Comparison of ENCODE assay signal across 18 mouse cellular contexts in the genomic region with DNA sequence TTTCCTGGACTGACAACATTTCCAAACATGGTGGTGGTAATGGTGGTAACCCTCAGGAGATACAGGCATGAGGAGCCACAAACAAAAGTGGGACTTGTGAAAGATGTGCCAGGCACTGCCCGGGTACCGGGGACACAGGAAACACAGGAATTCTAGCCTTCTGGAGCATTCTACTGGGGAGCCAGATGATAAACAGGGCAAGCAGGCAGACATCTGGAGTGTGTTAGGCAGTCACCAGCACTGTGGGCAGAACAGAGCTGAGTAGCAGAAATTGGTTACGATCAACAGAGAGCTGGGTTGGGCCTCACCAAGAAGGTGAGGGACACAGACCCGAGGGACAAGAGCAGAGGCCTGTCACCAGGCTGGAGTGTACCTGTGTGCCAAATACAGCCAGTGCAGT. TPM values are rescaled to one million over a fixed set of nuclear protein-coding genes. Genes with fewer than 3 reads are reported as not detected.
DNase-seq lines count a peak whose midpoint lies in the region; ATAC-seq lines count a peak whose summit lies in the region.
"Had no signal": no experiment of that assay in that cellular context is flagged by ENCODE, and none has a peak within 500 bp of the region (broad histone marks: within the 10 kb centered on the region; RNA-seq: fewer than 3 reads in every experiment).

No protein-coding gene starts in this region.

- H3K9ac ChIP-seq in heart, embryonic 13.5 days = peak overlapping the region; percentile 47
- H3K9ac ChIP-seq in embryonic facial prominence, embryonic 14.5 days (ENCODE audit: low read depth, low read length) = no peak overlapping the region
- H3K9ac ChIP-seq in limb, embryonic 15.5 days = no peak overlapping the region
- H3K9ac ChIP-seq: forebrain, embryonic 12.5 days; liver, embryonic 15.5 days had no signal

- H3K4me1 ChIP-seq in heart, embryonic 13.5 days = peaks cover 24% of the 10 kb centered on the region
- H3K4me1 ChIP-seq in embryonic facial prominence, embryonic 14.5 days (ENCODE audit: control insufficient read depth, insufficient read depth, low read length) = peaks cover 17% of the 10 kb centered on the region
- H3K4me1 ChIP-seq in limb, embryonic 15.5 days = peaks cover 27% of the 10 kb centered on the region
- H3K4me1 ChIP-seq: liver, embryonic 15.5 days had no signal

- no peak for DNase-seq in heart, adult 9 months (ENCODE audit: low spot score in 2 of 2)
- DNase-seq in embryo, embryonic 11 days = peak; percentile 53
- DNase-seq in embryonic facial prominence, embryonic 14.5 days (ENCODE audit: low spot score) = peak; percentile 60
- DNase-seq in neural tube, embryonic 10.5 days (ENCODE audit: extremely low spot score, low spot score) = no peak
- DNase-seq in left cerebral cortex, postnatal 36 days (ENCODE audit: low spot score in 2 of 2) = no peak
- DNase-seq: cerebellum, adult 9-10 months; kidney, adult 8-10 months; kidney, postnatal 25 days; layer of hippocampus, adult 9-11 months; right cerebral cortex, postnatal 14 days; thymus, postnatal 14 days had no signal

- peaks cover 5% of the 10 kb centered on the region for H3K36me3 ChIP-seq in heart, embryonic 13.5 days
- no peaks in the 10 kb centered on the region; the same call in 1 of the 2 replicates for H3K36me3 ChIP-seq in embryonic facial prominence, embryonic 14.5 days (ENCODE audit: control insufficient read depth, insufficient read depth, low read length)
- H3K36me3 ChIP-seq in limb, embryonic 15.5 days = peaks cover 3% of the 10 kb centered on the region
- H3K36me3 ChIP-seq: liver, embryonic 15.5 days had no signal

- no peaks in the 10 kb centered on the region for H3K9me3 ChIP-seq in heart, embryonic 13.5 days
- H3K9me3 ChIP-seq in embryonic facial prominence, embryonic 14.5 days (ENCODE audit: control insufficient read depth, low read length) = no peaks in the 10 kb centered on the region
- no peaks in the 10 kb centered on the region for H3K9me3 ChIP-seq in limb, embryonic 15.5 days
- H3K9me3 ChIP-seq: forebrain, embryonic 12.5 days; liver, embryonic 15.5 days had no signal

- peak overlapping the region; percentile 28; the same call in 1 of the 2 replicates for H3K27ac ChIP-seq in heart, embryonic 13.5 days (replicated peaks)
- H3K27ac ChIP-seq in embryonic facial prominence, embryonic 14.5 days (replicated peaks; ENCODE audit: low read depth, low read length) = peak overlapping the region; percentile 78
- peak overlapping the region; percentile 64 for H3K27ac ChIP-seq in limb, embryonic 15.5 days
- H3K27ac ChIP-seq: forebrain, embryonic 12.5 days; liver, embryonic 15.5 days had no signal

- no peak for ATAC-seq in heart, embryonic 13.5 days (ENCODE audit: extremely low read depth, insufficient number of reproducible peaks, low FRiP score, low TSS enrichment)
- peak; percentile 17; the same call in 1 of the 2 replicates for ATAC-seq in embryonic facial prominence, embryonic 14.5 days (ENCODE audit: low read depth)
- ATAC-seq in limb, embryonic 15.5 days (ENCODE audit: insufficient number of reproducible peaks, low FRiP score, low TSS enrichment, low read depth) = no peak
- ATAC-seq: inflammation-experienced regulatory T-cells, adult 6 months; lung, postnatal 0 days; midbrain, embryonic 16.5 days had no signal

- intact Hi-C loops in left cerebral cortex, postnatal 36 days (cut with DNase I) = no loop called here

- no peak overlapping the region for H3K4me2 ChIP-seq in heart, embryonic 13.5 days
- no peak overlapping the region for H3K4me2 ChIP-seq in embryonic facial prominence, embryonic 14.5 days (ENCODE audit: low read depth, low read length)
- no peak overlapping the region for H3K4me2 ChIP-seq in limb, embryonic 15.5 days
- H3K4me2 ChIP-seq: forebrain, embryonic 12.5 days; liver, embryonic 15.5 days had no signal

- 32% methylated on average over 4 of the region's 4 CpGs for WGBS in heart, embryonic 13.5 days
- 25% methylated on average over 4 of the region's 4 CpGs for WGBS in embryonic facial prominence, embryonic 14.5 days
- 26% methylated on average over 4 of the region's 4 CpGs for WGBS in limb, embryonic 15.5 days

- no peaks in the 10 kb centered on the region for H3K27me3 ChIP-seq in heart, embryonic 13.5 days (replicated peaks)
- H3K27me3 ChIP-seq in embryonic facial prominence, embryonic 14.5 days (replicated peaks; ENCODE audit: control insufficient read depth, insufficient read depth, low read length) = no peaks in the 10 kb centered on the region
- no peaks in the 10 kb centered on the region for H3K27me3 ChIP-seq in limb, embryonic 15.5 days
- H3K27me3 ChIP-seq: forebrain, embryonic 12.5 days; liver, embryonic 15.5 days had no signal

- H3K4me3 ChIP-seq in heart, embryonic 13.5 days = no peak overlapping the region
- no peak overlapping the region for H3K4me3 ChIP-seq in embryonic facial prominence, embryonic 14.5 days (ENCODE audit: low read depth, low read length)
- H3K4me3 ChIP-seq in limb, embryonic 15.5 days = no peak overlapping the region
- H3K4me3 ChIP-seq: forebrain, embryonic 12.5 days; liver, embryonic 15.5 days had no signal

RNA-seq across cellular contexts. Expression of gene Sh3pxd2a, which starts 34.7 kb away (rescaled TPM):
- polyA plus RNA-seq in heart, embryonic 13.5 days (2015; fragmentation: Nextera tagmentation; extraction: Ambion mirVana) = 5.4 and 5.7 TPM in 2 replicates
- 19.5 and 20.3 TPM in 2 replicates for polyA plus RNA-seq in embryonic facial prominence, embryonic 14.5 days (2014; fragmentation: Nextera tagmentation; extraction: Ambion mirVana)
- polyA plus RNA-seq in limb, embryonic 15.5 days (2015; fragmentation: Nextera tagmentation; extraction: Ambion mirVana) = 12.2 and 12.4 TPM in 2 replicates
- total RNA-seq in left cerebral cortex, postnatal 36 days (2021) = 10 to 100 TPM; 27.9 to 36.1 TPM

RNA-seq across cellular contexts. Expression of gene Stn1, which starts 38.4 kb away (rescaled TPM):
- polyA plus RNA-seq in heart, embryonic 13.5 days (2015; fragmentation: Nextera tagmentation; extraction: Ambion mirVana) = 36.6 and 37.3 TPM in 2 replicates
- 48.1 and 52.3 TPM in 2 replicates for polyA plus RNA-seq in embryonic facial prominence, embryonic 14.5 days (2014; fragmentation: Nextera tagmentation; extraction: Ambion mirVana)
- polyA plus RNA-seq in limb, embryonic 15.5 days (2015; fragmentation: Nextera tagmentation; extraction: Ambion mirVana) = 52.2 and 52.7 TPM in 2 replicates
- 10 to 100 TPM; 23.9 to 30.8 TPM for total RNA-seq in left cerebral cortex, postnatal 36 days (2021)

Comparison
In these comparisons a context has a peak if more than half of its experiments do, and no peak if none do; other contexts are left out.
1. H3K27ac ChIP-seq: peak in every context shown above with its lines; median percentile 78 in embryonic facial prominence, embryonic 14.5 days; 64 in limb, embryonic 15.5 days; 28 in heart, embryonic 13.5 days.
2. DNase-seq: peak in embryo, embryonic 11 days (single experiment) and embryonic facial prominence, embryonic 14.5 days (single experiment); none in heart, adult 9 months (0 of 2), neural tube, embryonic 10.5 days (single experiment) and left cerebral cortex, postnatal 36 days (0 of 2).